8 mouse cellular contexts compared by ENCODE assay signal in genomic region chr14:103537355-103538056, GRCm38 (mm10). TPM values are rescaled to one million over a fixed set of nuclear protein-coding genes. Genes with fewer than 3 reads are reported as not detected.
DNase-seq lines count a peak whose midpoint lies in the region; ATAC-seq and TF ChIP-seq lines count a peak whose summit lies in the region.

No protein-coding gene starts in this region.

- no peaks in the 10 kb centered on the region for H3K9me3 ChIP-seq in heart, embryonic 12.5 days (replicated peaks)
- H3K9me3 ChIP-seq in forebrain, embryonic 12.5 days: no peaks in the 10 kb centered on the region
- H3K9me3 ChIP-seq in midbrain, embryonic 13.5 days: no peaks in the 10 kb centered on the region
- H3K9me3 ChIP-seq in stomach, postnatal 0 days (ENCODE audit: control insufficient read depth, low read length): no peaks in the 10 kb centered on the region

- no peak overlapping the region for H3K27ac ChIP-seq in heart, embryonic 12.5 days (ENCODE audit: poor library complexity, severe bottlenecking)
- H3K27ac ChIP-seq in forebrain, embryonic 12.5 days: no peak overlapping the region
- H3K27ac ChIP-seq in midbrain, embryonic 13.5 days: no peak overlapping the region
- H3K27ac ChIP-seq in stomach, postnatal 0 days (replicated peaks): no peak overlapping the region

- peak; percentile 25 for DNase-seq in heart, adult 8-10 months (ENCODE audit: low spot score)
- peak; percentile 43 for DNase-seq in CD4-positive helper T cell, adult 2 months (ENCODE audit: low read depth, low spot score)
- DNase-seq in adrenal gland, postnatal 14 days: peak; percentile 64
- peak; percentile 14 to 74 for DNase-seq in kidney, postnatal 36 days
- DNase-seq in stomach, postnatal 0 days (ENCODE audit: low spot score): peak; percentile 31

- H3K27me3 ChIP-seq in heart, embryonic 12.5 days (replicated peaks): no peaks in the 10 kb centered on the region
- no peaks in the 10 kb centered on the region for H3K27me3 ChIP-seq in forebrain, embryonic 12.5 days
- no peaks in the 10 kb centered on the region for H3K27me3 ChIP-seq in midbrain, embryonic 13.5 days
- H3K27me3 ChIP-seq in stomach, postnatal 0 days (ENCODE audit: control insufficient read depth, insufficient read depth, low read length): no peaks in the 10 kb centered on the region

- no peak overlapping the region for H3K9ac ChIP-seq in heart, embryonic 12.5 days
- no peak overlapping the region for H3K9ac ChIP-seq in forebrain, embryonic 12.5 days
- H3K9ac ChIP-seq in midbrain, embryonic 13.5 days (replicated peaks): no peak overlapping the region
- no peak overlapping the region for H3K9ac ChIP-seq in stomach, postnatal 0 days (ENCODE audit: low read length)

- H3K4me1 ChIP-seq in heart, embryonic 12.5 days (replicated peaks): no peaks in the 10 kb centered on the region
- H3K4me1 ChIP-seq in forebrain, embryonic 12.5 days: peaks cover 6% of the 10 kb centered on the region; the same call in 1 of the 2 replicates
- peaks cover 7% of the 10 kb centered on the region; the same call in 1 of the 2 replicates for H3K4me1 ChIP-seq in midbrain, embryonic 13.5 days (replicated peaks)
- no peaks in the 10 kb centered on the region for H3K4me1 ChIP-seq in stomach, postnatal 0 days (replicated peaks; ENCODE audit: control insufficient read depth, insufficient read depth)

- no peak for ATAC-seq in heart, embryonic 12.5 days (ENCODE audit: insufficient number of reproducible peaks, low FRiP score)
- peak; percentile 37; the same call in 1 of the 2 replicates for ATAC-seq in forebrain, embryonic 12.5 days (ENCODE audit: low FRiP score)
- ATAC-seq in midbrain, embryonic 13.5 days: peak; percentile 61; the same call in 1 of the 2 replicates
- ATAC-seq in stomach, postnatal 0 days (ENCODE audit: low FRiP score, low TSS enrichment): no peak

- TF ChIP-seq EP300 in stomach, postnatal 0 days (optimal IDR thresholded peaks at IDR 0.05): no peak

- no peak overlapping the region for H3K4me2 ChIP-seq in heart, embryonic 12.5 days
- no peak overlapping the region for H3K4me2 ChIP-seq in forebrain, embryonic 12.5 days
- no peak overlapping the region for H3K4me2 ChIP-seq in midbrain, embryonic 13.5 days (replicated peaks)
- no peak overlapping the region for H3K4me2 ChIP-seq in stomach, postnatal 0 days (replicated peaks; ENCODE audit: low read depth)

- WGBS in heart, embryonic 12.5 days: 17% methylated on average over 13 of the region's 13 CpGs
- whole genome bisulfite sequencing in forebrain, embryonic 12.5 days: 17% methylated on average over 13 of the region's 13 CpGs
- WGBS in midbrain, embryonic 13.5 days: 16% methylated on average over 13 of the region's 13 CpGs
- WGBS in stomach, postnatal 0 days: 9% methylated on average over 13 of the region's 13 CpGs

- H3K36me3 ChIP-seq in heart, embryonic 12.5 days: no peaks in the 10 kb centered on the region
- no peaks in the 10 kb centered on the region for H3K36me3 ChIP-seq in forebrain, embryonic 12.5 days (replicated peaks)
- no peaks in the 10 kb centered on the region for H3K36me3 ChIP-seq in midbrain, embryonic 13.5 days
- H3K36me3 ChIP-seq in stomach, postnatal 0 days (ENCODE audit: control insufficient read depth, insufficient read depth, low read length): no peaks in the 10 kb centered on the region

- no peak overlapping the region for H3K4me3 ChIP-seq in heart, embryonic 12.5 days
- H3K4me3 ChIP-seq in forebrain, embryonic 12.5 days (replicated peaks): no peak overlapping the region
- H3K4me3 ChIP-seq in midbrain, embryonic 13.5 days (replicated peaks): no peak overlapping the region
- no peak overlapping the region for H3K4me3 ChIP-seq in stomach, postnatal 0 days (ENCODE audit: low read depth, low read length)

- TF ChIP-seq CTCF in stomach, postnatal 0 days (IDR thresholded peaks at IDR 0.05; ENCODE audit: low read depth): peak; percentile 77

RNA-seq across cellular contexts. Expression of gene Scel, which starts 24.4 kb away (rescaled TPM):
- total RNA-seq in heart, adult 8-10 months (2022): under 1 TPM; 0.11 to 0.84 (median 0.48) TPM
- polyA plus RNA-seq in heart, embryonic 12.5 days (2016; fragmentation: Nextera tagmentation; extraction: Ambion mirVana): 0.22 and 0.31 TPM in 2 replicates
- 0.15 TPM in 1 of 2 replicates, not detected in the other for total RNA-seq in adrenal gland, postnatal 14 days (2021)
- 0.28 and 0.47 TPM in 2 replicates for polyA plus RNA-seq in forebrain, embryonic 12.5 days (2016; fragmentation: Nextera tagmentation; extraction: Ambion mirVana)
- polyA plus RNA-seq in midbrain, embryonic 13.5 days (2015; fragmentation: Nextera tagmentation; extraction: Ambion mirVana): 0.08 TPM in 1 of 2 replicates, not detected in the other
- 43.0 and 50.7 TPM in 2 replicates for polyA plus RNA-seq in stomach, postnatal 0 days (2015; fragmentation: Nextera tagmentation; extraction: Ambion mirVana)

Comparison
In these comparisons a context has a peak if more than half of its experiments do, and no peak if none do; other contexts are left out.
1. ATAC-seq: peak in forebrain, embryonic 12.5 days (single experiment) and midbrain, embryonic 13.5 days (single experiment); none in heart, embryonic 12.5 days (single experiment) and stomach, postnatal 0 days (single experiment).
2. RNA of gene Scel, which starts 24.4 kb away (polyA plus RNA-seq): 43.0 to 50.7 TPM in stomach, postnatal 0 days; 0.28 to 0.47 TPM in forebrain, embryonic 12.5 days, 0.22 to 0.31 TPM in heart, embryonic 12.5 days and 0.08 TPM in midbrain, embryonic 13.5 days; every median in the first group is over 10 times any median in the second.
3. Peak in every context shown above with its lines, with median percentiles within 50 percentile points of each other: DNase-seq.